Mouse (Mus musculus): Measurements from ENCODE around the gene Tmtc1. TPM values are rescaled to one million over a fixed set of nuclear protein-coding genes. Genes with fewer than 3 reads are reported as not detected.

Tmtc1 gene
- polyA plus RNA-seq, 1 experiment from 2014 or later: 1.4 TPM

- ATAC-seq (replicated peaks; ENCODE audit: low FRiP score, low read depth): no peak
- Histone ChIP-seq H3K9ac (ENCODE audit: low read depth, low read length) (no peak overlapping the region), H3K36me3 (ENCODE audit: insufficient read depth, low read length) (no peaks in the 10 kb centered on the region), H3K27ac (no peak overlapping the region), H3K4me3 (replicated peaks; ENCODE audit: low read depth, low read length) (no peak overlapping the region), H3K9me3 (replicated peaks; ENCODE audit: low read length) (no peaks in the 10 kb centered on the region), H3K4me2 (ENCODE audit: low read length) (no peak overlapping the region), H3K4me1 (replicated peaks; ENCODE audit: insufficient read depth, low read length) (peaks cover 8% of the 10 kb centered on the region; the same call in 1 of the 2 replicates), H3K27me3 (ENCODE audit: insufficient read depth, low read length) (no peaks in the 10 kb centered on the region)
- WGBS: 67% methylated on average over 3 of the region's 3 CpGs
- no peak for DNase-seq (ENCODE audit: low spot score)
- peak; percentile 21; the same call in 1 of the 2 replicates for TF ChIP-seq CTCF (IDR thresholded peaks at IDR 0.05; ENCODE audit: low read depth)
Observed at GRCm38 (mm10) chr6:148448151-148448550, 4.0 kb upstream of the Tmtc1 start.

GRCm38 (mm10) chr6:148446113-148446512 lies 1.9 kb upstream of the Tmtc1 start:
- Histone ChIP-seq H3K9ac (ENCODE audit: low read depth, low read length) (no peak overlapping the region), H3K27me3 (ENCODE audit: insufficient read depth, low read length) (0 out of 2 replicates have a peak, but pooled peaks cover 4% of the 10 kb centered on the region), H3K27ac (no peak overlapping the region), H3K36me3 (ENCODE audit: insufficient read depth, low read length) (no peaks in the 10 kb centered on the region), H3K9me3 (replicated peaks; ENCODE audit: low read length) (no peaks in the 10 kb centered on the region), H3K4me1 (replicated peaks; ENCODE audit: insufficient read depth, low read length) (peaks cover 19% of the 10 kb centered on the region; the same call in 1 of the 2 replicates), H3K4me3 (replicated peaks; ENCODE audit: low read depth, low read length) (no peak overlapping the region), H3K4me2 (ENCODE audit: low read length) (no peak overlapping the region)
- no peak for TF ChIP-seq CTCF (IDR thresholded peaks at IDR 0.05; ENCODE audit: low read depth)
- ATAC-seq (replicated peaks; ENCODE audit: low FRiP score, low read depth) (no peak), DNase-seq (ENCODE audit: low spot score) (no peak)
- whole genome bisulfite sequencing: 50% methylated on average over 3 of the region's 3 CpGs

- peak overlapping the region; percentile 92 for H3K4me2 ChIP-seq (ENCODE audit: low read length)
- H3K4me1 ChIP-seq (replicated peaks; ENCODE audit: insufficient read depth, low read length): peaks cover 19% of the 10 kb centered on the region; the same call in 1 of the 2 replicates
- H3K4me3 ChIP-seq (replicated peaks; ENCODE audit: low read depth, low read length): peak overlapping the region; percentile 73
- no peaks in the 10 kb centered on the region for H3K9me3 ChIP-seq (replicated peaks; ENCODE audit: low read length)
- H3K27ac ChIP-seq: no peak overlapping the region
- TF ChIP-seq CTCF (IDR thresholded peaks at IDR 0.05; ENCODE audit: low read depth): no peak
- no peaks in the 10 kb centered on the region for H3K36me3 ChIP-seq (ENCODE audit: insufficient read depth, low read length)
- H3K27me3 ChIP-seq (ENCODE audit: insufficient read depth, low read length): 0 out of 2 replicates have a peak, but pooled peaks cover 4% of the 10 kb centered on the region
- ATAC-seq (replicated peaks; ENCODE audit: low FRiP score, low read depth) (no peak), DNase-seq (ENCODE audit: low spot score) (peak; percentile 38)
- H3K9ac ChIP-seq (ENCODE audit: low read depth, low read length): peak overlapping the region; percentile 63; the same call in 1 of the 2 replicates
- WGBS: 5% methylated on average over 9 of the region's 9 CpGs
Observed at GRCm38 (mm10) chr6:148444796-148445195, 607 bp upstream of the Tmtc1 start.

- Histone ChIP-seq H3K4me2 (ENCODE audit: low read length) (peak overlapping the region; percentile 92), H3K4me3 (replicated peaks; ENCODE audit: low read depth, low read length) (peak overlapping the region; percentile 73), H3K9me3 (replicated peaks; ENCODE audit: low read length) (no peaks in the 10 kb centered on the region), H3K9ac (ENCODE audit: low read depth, low read length) (peak overlapping the region; percentile 63), H3K36me3 (ENCODE audit: insufficient read depth, low read length) (no peaks in the 10 kb centered on the region), H3K27ac (no peak overlapping the region), H3K27me3 (ENCODE audit: insufficient read depth, low read length) (0 out of 2 replicates have a peak, but pooled peaks cover 4% of the 10 kb centered on the region), H3K4me1 (replicated peaks; ENCODE audit: insufficient read depth, low read length) (peaks cover 19% of the 10 kb centered on the region; the same call in 1 of the 2 replicates)
- DNase-seq (ENCODE audit: low spot score) (peak; percentile 34), ATAC-seq (replicated peaks; ENCODE audit: low FRiP score, low read depth) (no peak)
- WGBS: 2% methylated on average over 15 of the region's 15 CpGs
- TF ChIP-seq CTCF (IDR thresholded peaks at IDR 0.05; ENCODE audit: low read depth): no peak
Observed at GRCm38 (mm10) chr6:148443291-148443725, 881 bp downstream of the Tmtc1 start.

DNA sequence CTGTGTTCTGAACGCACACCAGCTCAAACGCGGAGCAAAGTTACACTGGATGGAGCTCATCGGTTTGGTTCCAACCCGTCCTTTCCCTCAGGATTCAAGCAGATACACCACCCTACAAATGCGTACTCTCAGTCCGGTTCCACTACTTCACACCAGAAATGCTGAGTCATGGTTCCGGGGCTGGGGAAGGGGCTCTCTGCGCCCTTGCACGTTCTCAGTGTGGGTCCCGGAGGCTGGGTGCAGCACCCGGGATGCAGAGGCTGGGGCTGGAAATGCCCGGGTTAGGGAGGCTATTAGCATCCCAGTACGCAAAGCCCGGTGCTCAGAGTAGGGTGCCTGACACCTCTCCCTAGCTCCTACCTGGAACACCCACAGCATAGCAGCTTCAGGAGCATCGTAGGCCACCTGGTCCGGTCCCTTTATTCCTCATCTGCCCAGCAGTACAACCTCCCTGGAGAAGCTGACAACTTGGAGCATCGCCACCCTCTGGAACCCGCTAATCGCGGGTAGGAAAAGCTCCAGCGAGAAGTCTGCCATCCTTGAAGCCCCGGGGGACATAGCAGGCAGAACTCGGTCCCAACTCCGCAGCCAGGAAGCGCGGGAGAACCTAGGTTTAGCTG lies 1.4 kb downstream of the Tmtc1 start:
- Histone ChIP-seq H3K4me3 (replicated peaks; ENCODE audit: low read depth, low read length) (peak overlapping the region; percentile 73), H3K27me3 (ENCODE audit: insufficient read depth, low read length) (0 out of 2 replicates have a peak, but pooled peaks cover 4% of the 10 kb centered on the region), H3K9ac (ENCODE audit: low read depth, low read length) (peak overlapping the region; percentile 35), H3K9me3 (replicated peaks; ENCODE audit: low read length) (no peaks in the 10 kb centered on the region), H3K4me1 (replicated peaks; ENCODE audit: insufficient read depth, low read length) (peaks cover 19% of the 10 kb centered on the region; the same call in 1 of the 2 replicates), H3K27ac (no peak overlapping the region), H3K36me3 (ENCODE audit: insufficient read depth, low read length) (no peaks in the 10 kb centered on the region), H3K4me2 (ENCODE audit: low read length) (peak overlapping the region; percentile 92)
- under 1% methylated on average over 27 of the region's 27 CpGs for WGBS
- DNase-seq (ENCODE audit: low spot score) (peak; percentile 27), ATAC-seq (replicated peaks; ENCODE audit: low FRiP score, low read depth) (no peak)
- no peak for TF ChIP-seq CTCF (IDR thresholded peaks at IDR 0.05; ENCODE audit: low read depth)

- H3K4me2 ChIP-seq (ENCODE audit: low read length): peak overlapping the region; percentile 92
- 8% methylated on average over 5 of the region's 5 CpGs for WGBS
- 0 out of 2 replicates have a peak, but pooled peaks cover 4% of the 10 kb centered on the region for H3K27me3 ChIP-seq (ENCODE audit: insufficient read depth, low read length)
- H3K36me3 ChIP-seq (ENCODE audit: insufficient read depth, low read length): no peaks in the 10 kb centered on the region
- peaks cover 19% of the 10 kb centered on the region; the same call in 1 of the 2 replicates for H3K4me1 ChIP-seq (replicated peaks; ENCODE audit: insufficient read depth, low read length)
- H3K9me3 ChIP-seq (replicated peaks; ENCODE audit: low read length): no peaks in the 10 kb centered on the region
- H3K27ac ChIP-seq: no peak overlapping the region
- H3K9ac ChIP-seq (ENCODE audit: low read depth, low read length): no peak overlapping the region
- TF ChIP-seq CTCF (IDR thresholded peaks at IDR 0.05; ENCODE audit: low read depth): no peak
- ATAC-seq (replicated peaks; ENCODE audit: low FRiP score, low read depth): no peak
- peak overlapping the region; percentile 73 for H3K4me3 ChIP-seq (replicated peaks; ENCODE audit: low read depth, low read length)
- DNase-seq (ENCODE audit: low spot score): peak; percentile 24
Observed at GRCm38 (mm10) chr6:148441871-148442270, 2.3 kb downstream of the Tmtc1 start.
